Comparison of ENCODE assay signal across 8 mouse cellular contexts in the genomic region with DNA sequence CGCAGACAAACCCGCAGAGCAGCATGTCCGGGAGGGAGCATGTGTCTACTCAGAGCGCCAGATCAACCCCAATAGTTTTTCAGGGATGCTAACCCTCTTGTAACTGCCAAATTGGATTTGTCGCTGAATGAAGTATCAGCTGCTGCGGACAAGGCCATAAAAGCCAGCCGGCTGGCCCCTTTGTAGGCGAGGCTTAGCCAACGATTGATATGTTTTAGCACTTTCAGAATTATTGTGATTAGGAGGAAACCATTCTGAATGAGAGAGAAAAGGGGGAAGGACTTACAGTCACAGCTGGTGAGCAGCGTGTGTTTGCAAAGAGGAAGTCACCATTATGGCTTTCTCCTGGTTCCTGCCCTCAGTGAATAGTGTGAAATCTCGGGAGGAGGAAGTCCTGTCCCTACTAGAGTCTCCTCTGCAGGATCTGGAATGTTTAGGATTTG.
DNase-seq lines count a peak whose midpoint lies in the region; ATAC-seq and TF ChIP-seq lines count a peak whose summit lies in the region.

No protein-coding gene starts in this region.

- TF ChIP-seq CTCF in kidney, adult 2 months (conservative IDR thresholded peaks at IDR 0.05; ENCODE audit: insufficient read depth, insufficient read length, low read depth, low read length), result no peak

- no peaks in the 10 kb centered on the region for H3K9me3 ChIP-seq in embryonic facial prominence, embryonic 10.5 days
- no peaks in the 10 kb centered on the region for H3K9me3 ChIP-seq in hindbrain, embryonic 10.5 days
- no peaks in the 10 kb centered on the region for H3K9me3 ChIP-seq in midbrain, embryonic 15.5 days

- H3K27me3 ChIP-seq in kidney, adult 2 months (replicated peaks; ENCODE audit: control insufficient read depth, insufficient read depth, low read length), result no peaks in the 10 kb centered on the region
- no peaks in the 10 kb centered on the region for H3K27me3 ChIP-seq in embryonic facial prominence, embryonic 10.5 days (replicated peaks; ENCODE audit: low read depth, poor library complexity, severe bottlenecking)
- H3K27me3 ChIP-seq in hindbrain, embryonic 10.5 days (ENCODE audit: insufficient read depth, poor library complexity, severe bottlenecking), result no peaks in the 10 kb centered on the region
- no peaks in the 10 kb centered on the region for H3K27me3 ChIP-seq in midbrain, embryonic 15.5 days (replicated peaks)

- TF ChIP-seq POLR2A in kidney, adult 2 months (IDR thresholded peaks at IDR 0.05; ENCODE audit: low read depth, low read length), result no peak

- no peaks in the 10 kb centered on the region for H3K36me3 ChIP-seq in kidney, adult 2 months (ENCODE audit: control insufficient read depth, insufficient read depth, low read length)
- no peaks in the 10 kb centered on the region for H3K36me3 ChIP-seq in embryonic facial prominence, embryonic 10.5 days (replicated peaks)
- no peaks in the 10 kb centered on the region for H3K36me3 ChIP-seq in hindbrain, embryonic 10.5 days
- no peaks in the 10 kb centered on the region for H3K36me3 ChIP-seq in midbrain, embryonic 15.5 days (replicated peaks)

- no peak overlapping the region for H3K4me3 ChIP-seq in kidney, adult 2 months (ENCODE audit: insufficient read depth, low read depth, low read length)
- peak overlapping the region; percentile 42 for H3K4me3 ChIP-seq in embryonic facial prominence, embryonic 10.5 days
- peak overlapping the region; percentile 34 for H3K4me3 ChIP-seq in hindbrain, embryonic 10.5 days
- no peak overlapping the region for H3K4me3 ChIP-seq in midbrain, embryonic 15.5 days

- peak; percentile 46 for ATAC-seq in midbrain, embryonic 15.5 days (replicated peaks)
- no peak for ATAC-seq in inflammation-experienced regulatory T-cells, adult 6 months

- peak overlapping the region; percentile 29; the same call in 1 of the 2 replicates for H3K4me2 ChIP-seq in midbrain, embryonic 15.5 days

- peaks cover 58% of the 10 kb centered on the region for H3K4me1 ChIP-seq in kidney, adult 2 months (ENCODE audit: control insufficient read depth, insufficient read depth, low read length)
- peaks cover 90% of the 10 kb centered on the region for H3K4me1 ChIP-seq in embryonic facial prominence, embryonic 10.5 days
- H3K4me1 ChIP-seq in hindbrain, embryonic 10.5 days (replicated peaks), result peaks cover 92% of the 10 kb centered on the region
- peaks cover 45% of the 10 kb centered on the region for H3K4me1 ChIP-seq in midbrain, embryonic 15.5 days

- DNase-seq in kidney, adult 2 months, result no peak
- DNase-seq in kidney, postnatal 36 days, result no peak
- DNase-seq in embryonic facial prominence, embryonic 10.5 days (ENCODE audit: low spot score), result peak; percentile 33
- DNase-seq in hindbrain, embryonic 10.5 days (ENCODE audit: low spot score), result peak; percentile 46
- DNase-seq in adrenal gland, postnatal 36 days, result no peak
- no peak for DNase-seq in ovary, adult 18-20 months (ENCODE audit: low spot score)

- 38% methylated on average over 11 of the region's 11 CpGs for WGBS in kidney, adult 2 months
- WGBS in embryonic facial prominence, embryonic 10.5 days, result 17% methylated on average over 11 of the region's 11 CpGs
- 13% methylated on average over 11 of the region's 11 CpGs for WGBS in hindbrain, embryonic 10.5 days
- 10% methylated on average over 11 of the region's 11 CpGs for WGBS in midbrain, embryonic 15.5 days

- peak overlapping the region; percentile 88 for H3K27ac ChIP-seq in kidney, adult 2 months (ENCODE audit: insufficient read depth, low read depth, low read length)
- peak overlapping the region; percentile 80 for H3K27ac ChIP-seq in embryonic facial prominence, embryonic 10.5 days (replicated peaks)
- peak overlapping the region; percentile 85 for H3K27ac ChIP-seq in hindbrain, embryonic 10.5 days
- H3K27ac ChIP-seq in midbrain, embryonic 15.5 days, result peak overlapping the region; percentile 83

- no peak overlapping the region for H3K9ac ChIP-seq in midbrain, embryonic 15.5 days

Comparison
In these comparisons a context has a peak if more than half of its experiments do, and no peak if none do; other contexts are left out.
1. DNase-seq: peak in embryonic facial prominence, embryonic 10.5 days (single experiment) and hindbrain, embryonic 10.5 days (single experiment); none in kidney, adult 2 months (single experiment), kidney, postnatal 36 days (0 of 2), adrenal gland, postnatal 36 days (0 of 2) and ovary, adult 18-20 months (single experiment).
2. H3K4me3 ChIP-seq: peak in embryonic facial prominence, embryonic 10.5 days (single experiment) and hindbrain, embryonic 10.5 days (single experiment); none in kidney, adult 2 months (single experiment) and midbrain, embryonic 15.5 days (single experiment).
3. Peak in every context shown above with its lines, with median percentiles within 50 percentile points of each other: H3K27ac ChIP-seq.